Mouse (Mus musculus) embryonic facial prominence, embryonic 15.5 days (tissue): ENCODE data around the gene Galnt7. TPM values are rescaled to one million over a fixed set of nuclear protein-coding genes. Genes with fewer than 3 reads are reported as not detected.

Source experiments
- ATAC-seq: fragments of 200-750 bp; cut with Nextera tagmentation; 2 replicates; pipeline ENCODE4 v1.8.0; 2017; ENCODE audit warnings: low read depth, moderate TSS enrichment; ENCODE audit not compliant: insufficient number of reproducible peaks, low FRiP score, low TSS enrichment
- H3K27ac ChIP-seq: fragments of 300-500 bp; sonication (generic); replicated peaks from 2 replicates; pipeline ENCODE4 v1.5.1; 2015; ENCODE audit warnings: mild to moderate bottlenecking, inconsistent platforms
- H3K27me3 ChIP-seq: fragments of 300-500 bp; sonication (generic); 2 replicates; pipeline ENCODE4 v1.6.1; 2015; ENCODE audit warnings: inconsistent platforms
- H3K36me3 ChIP-seq: fragments of 300-500 bp; sonication (generic); 2 replicates; pipeline ENCODE4 v1.6.1; 2015; ENCODE audit warnings: mild to moderate bottlenecking, inconsistent platforms
- H3K4me1 ChIP-seq: fragments of 300-500 bp; sonication (generic); 2 replicates; pipeline ENCODE4 v1.6.1; 2015; ENCODE audit warnings: inconsistent platforms
- H3K4me2 ChIP-seq: fragments of 300-500 bp; sonication (generic); replicated peaks from 2 replicates; pipeline ENCODE4 v1.6.1; 2015; ENCODE audit warnings: mild to moderate bottlenecking, inconsistent platforms
- H3K4me3 ChIP-seq: fragments of 300-500 bp; sonication (generic); replicated peaks from 2 replicates; pipeline ENCODE4 v1.5.1; 2015; ENCODE audit warnings: mild to moderate bottlenecking, inconsistent platforms
- H3K9ac ChIP-seq: fragments of 300-500 bp; sonication (generic); 2 replicates; pipeline ENCODE4 v1.6.1; 2015; ENCODE audit warnings: inconsistent platforms
- H3K9me3 ChIP-seq: fragments of 300-500 bp; sonication (generic); replicated peaks from 2 replicates; pipeline ENCODE4 v1.6.1; 2016; ENCODE audit warnings: inconsistent platforms
- WGBS: fragments of 180-500 bp; shearing (Covaris S2); methylation state at CpG from one replicate; pipeline ENCODE4 v1.1.7; 2015; 5-methylcytosine and 5-hydroxymethylcytosine counted together
- polyA plus RNA-seq: library from polyadenylated mRNA; unstranded; fragments of >200 nt; fragmentation: Nextera tagmentation; extraction: Ambion mirVana; gene quantifications from 2 replicates; pipeline ENCODE4 v1.2.1, GENCODE M21; 2015

The Galnt7 gene
- polyA plus RNA-seq, 1 experiment from 2014 or later: 14.6 TPM

DNA sequence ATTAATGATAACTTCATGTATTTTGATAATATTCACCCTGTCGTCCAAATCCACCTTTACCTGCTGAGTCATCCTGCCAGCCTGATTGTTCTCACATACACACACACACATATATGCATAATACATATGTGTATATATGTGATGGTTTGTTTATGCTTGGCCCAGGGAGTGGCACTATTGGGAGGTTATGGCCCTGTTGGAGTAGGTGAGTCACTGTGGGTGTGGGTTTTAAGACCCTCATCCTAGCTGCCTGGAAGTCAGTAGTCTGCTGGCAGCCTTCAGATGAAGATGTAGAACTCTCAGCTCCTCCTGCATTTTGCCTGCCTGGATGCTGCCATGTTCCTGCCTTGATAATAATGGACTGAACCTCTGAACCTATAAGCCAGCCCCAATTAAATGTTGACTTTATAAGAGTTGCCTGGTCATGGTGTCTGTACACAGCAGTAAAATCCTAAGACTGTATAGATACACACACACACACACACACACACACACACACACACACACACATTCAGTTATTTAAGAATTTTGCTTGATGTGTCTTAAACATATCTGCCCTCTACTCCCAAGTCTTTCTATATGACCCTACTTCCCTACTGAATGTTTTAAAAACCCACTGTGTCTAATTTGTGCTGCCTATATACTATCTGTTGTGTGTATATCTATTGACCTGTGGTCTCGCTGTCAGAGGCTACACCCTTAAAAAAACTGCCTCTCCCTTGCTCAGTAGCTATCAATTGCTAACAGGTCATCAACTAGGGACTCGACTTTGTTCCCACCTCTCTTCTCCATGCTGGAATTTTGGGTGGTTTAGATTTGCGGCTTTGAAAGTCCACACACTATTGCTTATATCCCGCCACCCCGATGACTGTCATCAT is 23.8 kb downstream of the Galnt7 start:
- H3K9ac ChIP-seq: no peak overlapping the region
- H3K27me3 ChIP-seq: no peaks in the 10 kb centered on the region
- H3K4me1 ChIP-seq: peaks cover 24% of the 10 kb centered on the region
- WGBS: 84% methylated on average over 6 of the region's 6 CpGs
- H3K27ac ChIP-seq: no peak overlapping the region
- no peaks in the 10 kb centered on the region for H3K36me3 ChIP-seq
- H3K4me2 ChIP-seq: no peak overlapping the region
- no peak overlapping the region for H3K4me3 ChIP-seq
- no peaks in the 10 kb centered on the region for H3K9me3 ChIP-seq
- ATAC-seq: no peak

DNA sequence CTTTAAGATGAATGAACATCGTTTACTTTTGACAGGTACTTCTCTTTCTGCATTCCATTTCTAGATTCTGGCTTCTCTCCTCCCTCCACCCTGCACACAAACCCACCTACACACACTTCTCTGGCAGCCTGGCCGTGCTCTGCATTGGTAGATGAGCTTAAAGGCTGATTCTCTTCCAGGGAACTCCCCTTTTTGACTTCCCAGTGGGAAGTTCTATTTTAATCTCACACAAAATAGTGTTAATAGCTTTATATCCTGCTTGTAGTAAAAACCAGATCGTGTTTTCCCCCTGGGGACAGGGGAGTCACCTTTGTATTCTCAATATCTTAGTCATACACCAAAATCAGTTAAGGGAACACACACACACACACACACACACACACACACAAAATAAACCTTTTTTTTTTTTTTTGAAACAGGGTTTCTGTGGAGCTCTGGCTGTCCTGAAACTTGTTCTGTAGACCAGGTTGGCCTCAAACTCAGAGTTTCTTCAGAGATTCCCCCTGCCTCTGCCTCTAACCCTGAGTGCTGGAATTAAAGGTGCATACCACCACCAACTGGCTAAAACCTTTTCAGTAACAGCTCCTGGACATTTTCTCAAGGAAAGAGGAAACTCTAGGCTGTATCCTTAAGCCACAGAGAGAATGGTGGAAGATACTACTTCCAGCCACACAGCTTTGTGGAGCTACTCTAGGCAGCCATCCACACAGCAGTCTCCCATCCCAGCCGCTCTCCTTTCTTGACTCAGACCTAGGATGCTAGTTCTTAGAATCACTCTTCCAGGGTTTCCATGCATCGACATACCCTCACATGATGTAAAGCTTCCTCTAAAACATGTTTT is 24.7 kb downstream of the Galnt7 start:
- Histone ChIP-seq H3K4me1 (peaks cover 24% of the 10 kb centered on the region), H3K9me3 (no peaks in the 10 kb centered on the region), H3K4me2 (no peak overlapping the region), H3K27ac (no peak overlapping the region), H3K9ac (no peak overlapping the region), H3K36me3 (no peaks in the 10 kb centered on the region), H3K27me3 (no peaks in the 10 kb centered on the region), H3K4me3 (no peak overlapping the region)
- 63% methylated on average over 5 of the region's 5 CpGs for WGBS
- no peak for ATAC-seq

DNA sequence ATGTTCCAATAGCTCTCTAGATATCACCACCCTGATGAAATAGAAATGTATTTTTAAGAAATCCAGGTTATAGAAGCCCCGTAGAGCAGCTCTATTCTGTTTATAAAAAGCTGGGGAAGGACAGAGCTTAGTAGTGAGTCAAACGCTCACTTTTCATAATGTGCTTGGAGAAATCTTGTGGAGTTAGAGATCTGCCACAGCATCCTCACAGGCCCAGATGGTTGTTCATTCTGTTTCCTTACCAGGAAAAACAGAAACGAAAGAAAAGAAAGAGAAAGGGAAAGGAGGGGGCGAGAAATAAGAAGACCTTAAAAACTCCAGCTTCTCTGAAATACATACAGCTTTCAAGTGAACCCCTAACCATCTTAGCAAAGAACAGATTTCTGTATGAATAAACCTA is 28.9 kb downstream of the Galnt7 start:
- no peak for ATAC-seq
- Histone ChIP-seq H3K27ac (no peak overlapping the region), H3K4me2 (no peak overlapping the region), H3K9ac (no peak overlapping the region), H3K27me3 (no peaks in the 10 kb centered on the region), H3K4me3 (no peak overlapping the region), H3K36me3 (no peaks in the 10 kb centered on the region), H3K9me3 (no peaks in the 10 kb centered on the region), H3K4me1 (peaks cover 17% of the 10 kb centered on the region)
- 84% methylated on average over 4 of the region's 4 CpGs for WGBS

DNA sequence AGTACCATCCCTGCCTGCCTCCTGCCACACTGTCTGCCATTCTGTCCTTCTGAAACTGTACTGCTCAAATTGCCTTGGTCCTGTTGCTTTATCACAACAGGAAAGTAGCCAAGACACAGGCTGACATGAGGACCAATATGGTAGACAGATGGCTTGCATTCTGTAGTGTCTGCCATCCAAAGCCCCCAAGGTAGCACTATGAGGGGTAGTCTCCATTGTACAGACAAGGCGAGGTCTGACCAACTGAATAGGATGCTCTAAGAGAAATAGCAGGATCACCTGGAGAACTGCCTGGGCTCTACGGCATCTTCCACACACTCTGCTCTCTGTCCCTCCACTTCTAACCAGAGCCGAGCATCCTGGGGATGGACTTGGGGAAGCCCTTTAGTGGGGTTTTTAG is 29.8 kb downstream of the Galnt7 start:
- WGBS: 94% methylated on average over 3 of the region's 3 CpGs
- no peak overlapping the region for H3K27ac ChIP-seq
- ATAC-seq: no peak

DNA sequence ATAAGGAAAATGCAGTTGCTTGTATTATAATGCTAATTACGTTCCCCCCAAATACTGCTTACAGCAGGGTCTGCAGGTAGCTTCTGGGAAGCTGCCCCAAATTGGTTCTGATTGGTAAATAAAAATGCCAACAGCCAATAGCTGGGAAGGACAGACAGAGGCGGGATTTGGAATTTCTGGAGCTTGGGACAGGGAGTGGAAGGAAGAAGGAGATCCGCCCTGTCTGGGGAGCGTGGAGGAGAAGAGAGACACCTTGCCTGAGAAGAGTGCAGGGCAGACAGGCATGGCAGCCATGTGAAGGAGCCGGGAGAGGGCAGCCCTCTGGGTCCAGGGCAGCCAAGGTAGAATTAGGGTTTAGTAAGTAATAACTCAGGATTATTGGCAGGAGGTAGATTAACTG is 35.9 kb downstream of the Galnt7 start:
- H3K4me3 ChIP-seq: no peak overlapping the region
- H3K4me2 ChIP-seq: no peak overlapping the region
- H3K9me3 ChIP-seq: no peaks in the 10 kb centered on the region
- WGBS: 65% methylated on average over 5 of the region's 5 CpGs
- ATAC-seq: no peak
- H3K36me3 ChIP-seq: no peaks in the 10 kb centered on the region
- peaks cover 13% of the 10 kb centered on the region for H3K4me1 ChIP-seq
- H3K27me3 ChIP-seq: no peaks in the 10 kb centered on the region
- H3K27ac ChIP-seq: no peak overlapping the region
- no peak overlapping the region for H3K9ac ChIP-seq

More for the DNA sequence above, 29.8 kb downstream of the Galnt7 start:
- Histone ChIP-seq H3K4me3 (no peak overlapping the region), H3K4me2 (no peak overlapping the region), H3K27me3 (no peaks in the 10 kb centered on the region), H3K36me3 (no peaks in the 10 kb centered on the region), H3K4me1 (peaks cover 13% of the 10 kb centered on the region), H3K9me3 (no peaks in the 10 kb centered on the region), H3K9ac (no peak overlapping the region)

DNA sequence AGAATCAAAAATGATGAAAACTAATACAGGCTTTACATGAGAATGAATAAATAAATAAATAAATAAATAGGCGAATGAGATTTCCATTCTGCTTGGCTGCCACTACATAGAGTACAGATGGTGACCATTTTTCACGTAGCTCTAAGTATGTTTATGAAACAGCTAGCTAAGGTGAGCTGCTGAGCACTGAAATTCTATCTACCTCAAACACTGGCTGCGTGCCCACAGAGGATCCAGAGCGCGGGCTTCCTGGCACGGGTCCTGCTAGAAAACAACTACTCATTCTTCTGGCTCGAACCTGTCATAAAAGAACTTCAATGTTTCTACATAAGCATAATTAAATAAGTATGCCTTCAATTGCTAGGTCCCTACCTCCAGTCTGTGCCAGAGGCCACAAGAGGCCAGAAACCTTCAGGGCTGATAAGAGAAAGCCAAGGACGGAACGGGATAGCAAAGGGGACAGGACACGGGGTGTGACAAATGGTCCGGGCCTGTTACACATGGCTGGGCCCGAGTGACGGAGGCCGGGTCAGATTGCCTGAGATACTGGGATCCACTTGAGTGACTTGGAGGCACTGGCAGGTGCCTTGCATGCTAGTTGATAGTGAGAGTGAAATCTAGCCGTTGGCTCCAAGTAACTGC is 37.7 kb downstream of the Galnt7 start:
- Histone ChIP-seq H3K9ac (no peak overlapping the region), H3K4me2 (no peak overlapping the region), H3K36me3 (no peaks in the 10 kb centered on the region), H3K4me1 (peaks cover 22% of the 10 kb centered on the region), H3K27me3 (no peaks in the 10 kb centered on the region), H3K27ac (no peak overlapping the region), H3K4me3 (no peak overlapping the region), H3K9me3 (no peaks in the 10 kb centered on the region)
- peak; percentile 64; the same call in 1 of the 2 replicates for ATAC-seq
- 47% methylated on average over 15 of the region's 15 CpGs for WGBS

DNA sequence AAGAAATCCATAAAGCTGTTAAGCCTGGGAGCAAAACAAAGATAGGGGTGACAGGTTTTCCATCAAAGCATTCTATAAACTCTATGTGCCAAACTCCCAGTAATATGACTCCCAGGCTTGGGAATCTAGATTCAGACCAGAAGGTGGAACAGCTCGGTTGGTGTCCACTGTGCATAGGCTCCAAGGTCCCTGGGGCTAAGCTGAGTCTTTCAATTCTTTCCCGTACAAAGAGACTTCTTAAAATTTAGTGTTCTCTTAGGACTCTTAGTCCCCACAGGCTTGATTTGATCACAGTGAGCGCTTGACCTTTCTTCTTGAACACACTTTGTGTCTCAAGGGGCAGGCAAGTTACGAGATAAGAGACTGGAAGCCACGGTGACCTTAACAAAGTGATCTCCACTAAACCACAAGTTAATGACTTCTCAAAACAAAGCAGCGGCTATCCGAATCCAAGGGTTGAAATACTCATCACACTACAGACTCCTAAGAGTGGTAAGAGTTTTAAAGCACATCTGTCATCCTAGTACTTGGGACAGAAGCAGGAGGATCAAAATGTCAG is 41.3 kb downstream of the Galnt7 start:
- ATAC-seq: 0 out of 2 replicates have a peak, but pooled peaks have one; percentile 52
- peaks cover 22% of the 10 kb centered on the region for H3K4me1 ChIP-seq
- no peaks in the 10 kb centered on the region for H3K36me3 ChIP-seq
- no peaks in the 10 kb centered on the region for H3K27me3 ChIP-seq
- H3K9me3 ChIP-seq: no peaks in the 10 kb centered on the region
- H3K4me2 ChIP-seq: no peak overlapping the region
- no peak overlapping the region for H3K27ac ChIP-seq
- WGBS: 32% methylated on average over 7 of the region's 7 CpGs
- no peak overlapping the region for H3K9ac ChIP-seq
- no peak overlapping the region for H3K4me3 ChIP-seq

DNA sequence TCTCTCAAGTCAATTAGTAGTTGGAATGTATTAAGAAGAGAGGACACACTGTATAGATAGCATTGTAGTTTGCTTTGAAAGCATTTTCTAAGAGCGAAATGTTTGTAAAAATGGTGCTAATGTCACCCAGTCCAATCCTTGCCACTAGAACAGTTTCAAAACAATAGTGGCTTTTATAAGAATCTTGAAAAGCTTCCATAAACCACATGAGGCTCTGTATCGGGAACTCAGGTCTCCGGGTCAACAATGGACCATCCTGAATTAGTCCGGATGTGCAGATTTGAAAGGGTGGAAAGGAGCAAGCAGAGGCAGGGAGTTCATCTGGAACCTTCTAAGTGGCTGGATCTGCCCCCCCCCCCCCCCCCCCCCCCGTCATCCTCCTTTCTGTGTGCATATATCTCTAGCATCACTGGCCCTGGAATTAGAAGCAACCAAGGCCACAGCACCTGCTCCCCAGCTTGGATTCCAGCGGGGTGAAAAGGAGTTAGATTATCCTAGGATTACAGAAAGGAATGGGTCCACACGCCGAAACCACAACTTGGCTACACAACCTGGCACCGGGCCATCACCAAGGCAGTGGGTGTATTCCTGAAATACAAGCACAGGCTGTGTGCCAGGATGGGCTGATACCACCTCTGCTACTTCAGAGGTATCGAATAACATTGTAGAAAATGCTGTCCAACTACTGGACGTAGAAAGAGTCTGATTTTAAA is 42.0 kb downstream of the Galnt7 start:
- no peak overlapping the region for H3K4me2 ChIP-seq
- no peak overlapping the region for H3K4me3 ChIP-seq
- H3K27ac ChIP-seq: no peak overlapping the region
- H3K36me3 ChIP-seq: no peaks in the 10 kb centered on the region
- 49% methylated on average over 10 of the region's 11 CpGs for WGBS
- H3K9ac ChIP-seq: no peak overlapping the region
- H3K9me3 ChIP-seq: no peaks in the 10 kb centered on the region
- H3K27me3 ChIP-seq: no peaks in the 10 kb centered on the region
- peaks cover 21% of the 10 kb centered on the region for H3K4me1 ChIP-seq
- peak; percentile 60; the same call in 1 of the 2 replicates for ATAC-seq

DNA sequence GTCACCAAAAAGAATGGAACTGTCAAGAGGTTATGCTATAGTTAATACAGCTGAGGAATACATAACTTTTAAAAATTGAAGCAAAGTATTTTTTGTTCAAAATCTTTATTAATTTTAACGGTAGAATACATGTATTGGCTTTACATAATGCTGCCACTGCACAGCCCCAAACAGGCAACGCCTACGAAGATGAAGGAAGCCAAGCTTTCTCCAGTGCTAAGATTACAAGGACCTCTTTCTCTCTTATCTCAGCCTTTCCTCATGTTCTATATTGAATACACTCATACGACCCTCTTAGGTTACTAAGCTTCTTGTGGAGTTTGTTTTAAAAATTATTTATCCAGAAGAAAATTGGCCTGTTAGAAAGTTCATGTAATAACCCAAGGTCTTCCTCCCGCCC is 50.3 kb downstream of the Galnt7 start:
- Histone ChIP-seq H3K4me1 (peaks cover 8% of the 10 kb centered on the region; the same call in 1 of the 2 replicates), H3K36me3 (no peaks in the 10 kb centered on the region), H3K4me3 (no peak overlapping the region), H3K9ac (no peak overlapping the region), H3K4me2 (no peak overlapping the region), H3K9me3 (no peaks in the 10 kb centered on the region), H3K27ac (no peak overlapping the region), H3K27me3 (no peaks in the 10 kb centered on the region)
- no peak for ATAC-seq
- 88% methylated on average over 5 of the region's 5 CpGs for WGBS

DNA sequence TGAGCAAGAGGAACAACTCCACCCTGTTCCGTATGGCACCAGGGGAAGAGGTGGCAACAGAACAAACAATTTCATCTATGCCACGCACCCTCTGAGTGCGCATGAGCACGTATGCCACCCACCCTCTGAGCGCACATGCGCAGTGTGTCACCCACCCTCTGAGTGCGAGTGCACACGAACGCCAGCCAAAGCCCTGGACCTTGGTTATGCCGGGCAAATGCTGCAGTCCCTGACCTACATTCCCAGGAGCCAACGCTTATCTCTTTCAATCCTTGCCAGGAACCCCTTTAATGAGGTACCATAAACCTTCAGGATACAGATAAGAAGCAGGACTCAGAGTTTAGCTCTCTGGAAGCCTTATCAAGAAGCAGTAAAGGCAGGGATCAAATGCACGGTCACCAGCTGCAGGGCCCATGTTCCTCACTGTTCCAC is 50.8 kb downstream of the Galnt7 start:
- 91% methylated on average over 12 of the region's 12 CpGs for WGBS
- H3K27ac ChIP-seq: no peak overlapping the region
- H3K27me3 ChIP-seq: no peaks in the 10 kb centered on the region
- no peak overlapping the region for H3K9ac ChIP-seq
- H3K4me2 ChIP-seq: no peak overlapping the region
- no peak for ATAC-seq
- H3K4me1 ChIP-seq: peaks cover 8% of the 10 kb centered on the region; the same call in 1 of the 2 replicates
- H3K9me3 ChIP-seq: no peaks in the 10 kb centered on the region
- H3K36me3 ChIP-seq: no peaks in the 10 kb centered on the region
- H3K4me3 ChIP-seq: no peak overlapping the region
